Mouse (Mus musculus): Measurements from ENCODE around the gene Bad.

DNA sequence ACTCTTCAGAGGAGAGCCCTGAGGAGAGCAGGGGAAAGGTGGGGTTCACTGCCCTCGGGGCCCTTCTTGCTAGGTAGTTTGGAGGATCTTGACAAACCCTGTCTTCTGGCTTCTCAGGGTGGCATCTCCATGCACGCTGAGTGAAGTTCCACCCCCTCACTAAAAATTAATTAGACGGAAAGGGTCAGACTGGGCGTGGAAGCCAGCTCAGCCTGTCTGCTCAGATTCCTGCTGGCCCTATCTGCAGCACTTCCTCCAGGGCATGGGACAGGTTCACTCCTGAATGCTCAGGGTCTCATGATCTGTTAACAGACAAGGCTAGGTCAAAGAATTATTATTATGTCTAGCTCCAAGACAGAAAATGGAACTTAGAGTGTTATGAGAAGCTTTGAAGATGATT lies 49.1 kb upstream of the Bad start:
- TF ChIP-seq POLR2A (IDR thresholded peaks at IDR 0.05; ENCODE audit: extremely low read depth, insufficient read depth, low read length): no peak
- TF ChIP-seq CTCF (IDR thresholded peaks at IDR 0.05; ENCODE audit: extremely low read depth, insufficient read depth, low read length): no peak
